Mouse (Mus musculus) embryonic facial prominence, embryonic 11.5 days (tissue): ENCODE data around the gene Rhd. TPM values are rescaled to one million over a fixed set of nuclear protein-coding genes. Genes with fewer than 3 reads are reported as not detected.
"Not testable (repeated sequence)": the region's sequence is repeated elsewhere in the genome, so short reads cannot be mapped to it uniquely, and the experiment has no call there.

Experiments used
- ATAC-seq: fragments of 200-750 bp; cut with Nextera tagmentation; replicated peaks from 2 replicates; pipeline ENCODE4 v1.8.0; 2017; ENCODE audit warnings: low read depth; ENCODE audit not compliant: insufficient number of reproducible peaks, low FRiP score, low TSS enrichment
- DNase-seq: peaks from one replicate; pipeline ENCODE4 v3.0.0-alpha.2; 2015; ENCODE audit warnings: low spot score
- H3K27ac ChIP-seq: fragments of 300-500 bp; sonication (generic); replicated peaks from 2 replicates; pipeline ENCODE4 v1.5.1; 2014; ENCODE audit warnings: mild to moderate bottlenecking, low read depth, low read length, control low read depth
- H3K27me3 ChIP-seq: fragments of 300-500 bp; sonication (generic); 2 replicates; pipeline ENCODE4 v1.6.1; 2014; ENCODE audit warnings: mild to moderate bottlenecking, low read length, moderate library complexity, mixed read lengths; ENCODE audit not compliant: control insufficient read depth, insufficient read depth
- H3K36me3 ChIP-seq: fragments of 300-500 bp; sonication (generic); replicated peaks from 2 replicates; pipeline ENCODE4 v1.6.1; 2014; ENCODE audit warnings: low read depth, mild to moderate bottlenecking, low read length, moderate library complexity, mixed read lengths; ENCODE audit not compliant: control insufficient read depth, insufficient read depth
- H3K4me1 ChIP-seq: fragments of 300-500 bp; sonication (generic); 2 replicates; pipeline ENCODE4 v1.6.1; 2014; ENCODE audit warnings: low read length, mixed read lengths; ENCODE audit not compliant: control insufficient read depth, insufficient read depth
- H3K4me2 ChIP-seq: fragments of 300-500 bp; sonication (generic); 2 replicates; pipeline ENCODE4 v1.6.1; 2014; ENCODE audit warnings: low read depth, mild to moderate bottlenecking, control low read depth, low read length, moderate library complexity
- H3K4me3 ChIP-seq: fragments of 300-500 bp; sonication (generic); 2 replicates; pipeline ENCODE4 v1.5.1; 2014; ENCODE audit warnings: low read depth, low read length, control low read depth
- H3K9ac ChIP-seq: fragments of 300-500 bp; sonication (generic); replicated peaks from 2 replicates; pipeline ENCODE4 v1.6.1; 2014; ENCODE audit warnings: mild to moderate bottlenecking, control low read depth, low read length
- H3K9me3 ChIP-seq: fragments of 300-500 bp; sonication (generic); replicated peaks from 2 replicates; pipeline ENCODE4 v1.6.1; 2016; ENCODE audit warnings: mild to moderate bottlenecking, low read length, inconsistent platforms, mixed read lengths; ENCODE audit not compliant: control insufficient read depth
- WGBS: fragments of 180-500 bp; shearing (Covaris S2); extraction: QIAGEN DNeasy Blood & Tissue Kit; methylation state at CpG from one replicate; pipeline ENCODE4 v1.1.7; 2014; 5-methylcytosine and 5-hydroxymethylcytosine counted together
- polyA plus RNA-seq: library from polyadenylated mRNA; unstranded; fragments of >200 nt; fragmentation: Nextera tagmentation; extraction: Ambion mirVana; gene quantifications from 2 replicates; pipeline ENCODE4 v1.2.1, GENCODE M21; 2014

Rhd gene
- 13.7 and 19.7 TPM in 2 replicates for polyA plus RNA-seq

GRCm38 (mm10) chr4:134863937-134864729 lies at the start of gene Rhd:
Gene Rhd (plus strand): TSS chr4:134864536.
- Histone ChIP-seq H3K9ac (no peak within 1 kb of the TSS), H3K27me3 (peaks cover 5% of the 10 kb centered on the region; the same call in 1 of the 2 replicates), H3K9me3 (no peaks in the 10 kb centered on the region), H3K4me2 (no peak within 1 kb of the TSS), H3K27ac (no peak within 1 kb of the TSS), H3K4me3 (no peak within 1 kb of the TSS), H3K36me3 (no peaks in the 10 kb centered on the region), H3K4me1 (no peaks in the 10 kb centered on the region; the same call in 1 of the 2 replicates)
- no peak for DNase-seq
- WGBS: 68% methylated on average over 14 of the region's 14 CpGs
- ATAC-seq: no peak

- ATAC-seq (no peak), DNase-seq (no peak)
- Histone ChIP-seq H3K27ac (no peak overlapping the region), H3K4me3 (no peak overlapping the region), H3K27me3 (no peaks in the 10 kb centered on the region), H3K36me3 (no peaks in the 10 kb centered on the region), H3K4me2 (no peak overlapping the region), H3K9me3 (no peaks in the 10 kb centered on the region), H3K4me1 (no peaks in the 10 kb centered on the region), H3K9ac (no peak overlapping the region)
- 83% methylated on average over 4 of the region's 4 CpGs for WGBS
Measured at GRCm38 (mm10) chr4:134817706-134818105, 46.6 kb upstream of the Rhd start.

- DNase-seq: no peak
- H3K4me2 ChIP-seq: no peak overlapping the region
- H3K9me3 ChIP-seq: no peaks in the 10 kb centered on the region
- ATAC-seq: no peak
- H3K4me3 ChIP-seq: no peak overlapping the region
- no peaks in the 10 kb centered on the region for H3K4me1 ChIP-seq
- H3K27ac ChIP-seq: no peak overlapping the region
- H3K9ac ChIP-seq: no peak overlapping the region
- H3K27me3 ChIP-seq: no peaks in the 10 kb centered on the region
- WGBS: 73% methylated on average over 1 of the region's 1 CpGs
- H3K36me3 ChIP-seq: no peaks in the 10 kb centered on the region; the same call in 1 of the 2 replicates
Measured at GRCm38 (mm10) chr4:134821061-134821460, 43.3 kb upstream of the Rhd start.

GRCm38 (mm10) chr4:134823560-134823959 lies 40.8 kb upstream of the Rhd start:
- Histone ChIP-seq H3K9me3 (no peaks in the 10 kb centered on the region), H3K4me2 (no peak overlapping the region), H3K4me3 (no peak overlapping the region), H3K27ac (no peak overlapping the region), H3K27me3 (no peaks in the 10 kb centered on the region), H3K4me1 (no peaks in the 10 kb centered on the region), H3K9ac (no peak overlapping the region), H3K36me3 (peaks cover 5% of the 10 kb centered on the region)
- 88% methylated on average over 2 of the region's 2 CpGs for WGBS
- ATAC-seq: no peak
- DNase-seq: no peak

GRCm38 (mm10) chr4:134825864-134826263 lies 38.5 kb upstream of the Rhd start:
- not testable (repeated sequence) for ATAC-seq, H3K27me3 ChIP-seq, H3K4me2 ChIP-seq, H3K4me1 ChIP-seq, H3K4me3 ChIP-seq, H3K36me3 ChIP-seq, H3K27ac ChIP-seq, H3K9me3 ChIP-seq, H3K9ac ChIP-seq, DNase-seq
- WGBS: 95% methylated on average over 11 of the region's 11 CpGs

- no peaks in the 10 kb centered on the region for H3K9me3 ChIP-seq
- H3K4me1 ChIP-seq: no peaks in the 10 kb centered on the region
- DNase-seq: no peak
- no peak overlapping the region for H3K27ac ChIP-seq
- H3K27me3 ChIP-seq: no peaks in the 10 kb centered on the region
- no peak overlapping the region for H3K9ac ChIP-seq
- H3K36me3 ChIP-seq: peaks cover 8% of the 10 kb centered on the region
- no peak for ATAC-seq
- no peak overlapping the region for H3K4me2 ChIP-seq
- no peak overlapping the region for H3K4me3 ChIP-seq
Measured at GRCm38 (mm10) chr4:134826348-134826747, 38.0 kb upstream of the Rhd start.

- H3K4me3 ChIP-seq: no peak overlapping the region
- WGBS: 92% methylated on average over 11 of the region's 11 CpGs
- H3K9ac ChIP-seq: no peak overlapping the region
- ATAC-seq: no peak
- peaks cover 8% of the 10 kb centered on the region for H3K36me3 ChIP-seq
- no peaks in the 10 kb centered on the region for H3K27me3 ChIP-seq
- H3K27ac ChIP-seq: no peak overlapping the region
- no peak for DNase-seq
- no peaks in the 10 kb centered on the region for H3K9me3 ChIP-seq
- H3K4me2 ChIP-seq: no peak overlapping the region
- H3K4me1 ChIP-seq: no peaks in the 10 kb centered on the region
Measured at GRCm38 (mm10) chr4:134827806-134828205, 36.5 kb upstream of the Rhd start.

- no peak for ATAC-seq
- Histone ChIP-seq H3K36me3 (peaks cover 7% of the 10 kb centered on the region), H3K4me1 (no peaks in the 10 kb centered on the region), H3K27ac (no peak overlapping the region), H3K9me3 (no peaks in the 10 kb centered on the region), H3K4me2 (no peak overlapping the region), H3K27me3 (no peaks in the 10 kb centered on the region), H3K4me3 (no peak overlapping the region), H3K9ac (no peak overlapping the region)
- DNase-seq: no peak
- 85% methylated on average over 3 of the region's 3 CpGs for WGBS
Measured at GRCm38 (mm10) chr4:134831934-134832333, 32.4 kb upstream of the Rhd start.
